Mouse (Mus musculus) cerebellum, adult 2 months (tissue): ENCODE measurements around the gene Ints11. TPM values are rescaled to one million over a fixed set of nuclear protein-coding genes. Genes with fewer than 3 reads are reported as not detected.

ENCODE experiments used
- DNase-seq, 2 experiments: peaks; one replicate each; pipeline ENCODE4 v3.0.0; 2021
- H3K27ac ChIP-seq: fragments of 200-500 bp; 2 replicates; pipeline ENCODE4 v1.5.1; 2012; ENCODE audit warnings: low read length, control low read depth, inconsistent platforms; ENCODE audit not compliant: insufficient read depth
- H3K27me3 ChIP-seq: fragments of 200-500 bp; 2 replicates; pipeline ENCODE4 v1.6.1; 2012; ENCODE audit warnings: inconsistent platforms, mild to moderate bottlenecking, low read length, moderate library complexity; ENCODE audit not compliant: control insufficient read depth, insufficient read depth
- H3K4me1 ChIP-seq: fragments of 200-500 bp; 2 replicates; pipeline ENCODE4 v1.6.1; 2011; ENCODE audit warnings: low read length; ENCODE audit not compliant: control insufficient read depth, insufficient read depth
- H3K4me3 ChIP-seq: fragments of 200-500 bp; replicated peaks from 2 replicates; pipeline ENCODE3; 2011; ENCODE audit warnings: mild to moderate bottlenecking, low read depth, low read length, control low read depth; ENCODE audit not compliant: insufficient read depth
- CTCF ChIP-seq: fragments of 200-500 bp; IDR thresholded peaks from 2 replicates; pipeline ENCODE4 v1.5.1; 2011; ENCODE audit warnings: low read depth, mild to moderate bottlenecking, control low read depth, low read length, moderate library complexity, borderline replicate concordance; ENCODE audit not compliant: insufficient read depth
- POLR2A ChIP-seq: fragments of 200-500 bp; IDR thresholded peaks from 2 replicates; pipeline ENCODE4 v1.6.1; 2011; ENCODE audit warnings: low read length, control low read depth, borderline replicate concordance; ENCODE audit not compliant: insufficient read depth
- WGBS: fragments of 180-500 bp; shearing (Covaris S2); methylation state at CpG from one replicate; pipeline ENCODE4 v1.1.7; 2018; 5-methylcytosine and 5-hydroxymethylcytosine counted together
- polyA plus RNA-seq: library from polyadenylated mRNA; depleted of rRNA; stranded (reverse); fragments of >200 nt; gene quantifications from 2 replicates; pipeline ENCODE4 v1.2.3, GENCODE M21; 2012

Ints11 gene
- polyA plus RNA-seq, 1 experiment = 50.1 TPM

GRCm38 (mm10) chr4:155851368-155851767, 18.0 kb upstream of the Ints11 start:
- Histone ChIP-seq H3K27ac (no peak overlapping the region), H3K27me3 (no peaks in the 10 kb centered on the region), H3K4me3 (no peak overlapping the region), H3K4me1 (peaks cover 32% of the 10 kb centered on the region)
- no peak for TF ChIP-seq POLR2A
- no peak for TF ChIP-seq CTCF
- DNase-seq = no peak
- WGBS = 82% methylated on average over 3 of the region's 3 CpGs

GRCm38 (mm10) chr4:155851951-155852411, 17.4 kb upstream of the Ints11 start:
- peak; percentile 62 to 80 for DNase-seq
- TF ChIP-seq POLR2A = no peak
- TF ChIP-seq CTCF = no peak
- WGBS = 40% methylated on average over 2 of the region's 2 CpGs

GRCm38 (mm10) chr4:155853421-155853820, 15.9 kb upstream of the Ints11 start:
- no peak overlapping the region for H3K27ac ChIP-seq
- H3K4me1 ChIP-seq = peaks cover 30% of the 10 kb centered on the region
- 79% methylated on average over 9 of the region's 9 CpGs for WGBS
- no peak for DNase-seq
- no peak overlapping the region for H3K4me3 ChIP-seq
- no peaks in the 10 kb centered on the region for H3K27me3 ChIP-seq
- TF ChIP-seq POLR2A (no peak), CTCF (no peak)

More at GRCm38 (mm10) chr4:155851951-155852411, 17.4 kb upstream of the Ints11 start:
- H3K27ac ChIP-seq = peak overlapping the region; percentile 33
- H3K4me3 ChIP-seq = no peak overlapping the region
- H3K4me1 ChIP-seq = peaks cover 30% of the 10 kb centered on the region
- no peaks in the 10 kb centered on the region for H3K27me3 ChIP-seq

- TF ChIP-seq CTCF = no peak
- TF ChIP-seq POLR2A = no peak
- H3K27ac ChIP-seq = no peak overlapping the region
- H3K4me3 ChIP-seq = no peak overlapping the region
- DNase-seq = no peak
- WGBS = 95% methylated on average over 12 of the region's 12 CpGs
- peaks cover 23% of the 10 kb centered on the region for H3K4me1 ChIP-seq
- no peaks in the 10 kb centered on the region for H3K27me3 ChIP-seq
Observed at GRCm38 (mm10) chr4:155854991-155855390, 14.4 kb upstream of the Ints11 start.

GRCm38 (mm10) chr4:155856071-155856470, 13.3 kb upstream of the Ints11 start:
- 73% methylated on average over 12 of the region's 12 CpGs for WGBS
- TF ChIP-seq POLR2A (no peak), CTCF (no peak)
- peaks cover 15% of the 10 kb centered on the region for H3K4me1 ChIP-seq

GRCm38 (mm10) chr4:155856881-155857280, 12.5 kb upstream of the Ints11 start:
- TF ChIP-seq CTCF = no peak
- TF ChIP-seq POLR2A = no peak
- peaks cover 8% of the 10 kb centered on the region for H3K4me1 ChIP-seq
- H3K27me3 ChIP-seq = no peaks in the 10 kb centered on the region
- WGBS = 68% methylated on average over 3 of the region's 3 CpGs
- peak in 1 of 2 experiments; percentile 13 for DNase-seq
- H3K4me3 ChIP-seq = no peak overlapping the region
- H3K27ac ChIP-seq = no peak overlapping the region

More at GRCm38 (mm10) chr4:155856071-155856470, 13.3 kb upstream of the Ints11 start:
- Histone ChIP-seq H3K4me3 (no peak overlapping the region), H3K27me3 (no peaks in the 10 kb centered on the region), H3K27ac (no peak overlapping the region)
- DNase-seq = peak; percentile 42 to 63

- Histone ChIP-seq H3K27ac (no peak overlapping the region), H3K4me1 (no peaks in the 10 kb centered on the region), H3K27me3 (no peaks in the 10 kb centered on the region), H3K4me3 (no peak overlapping the region)
- TF ChIP-seq CTCF = no peak
- no peak for TF ChIP-seq POLR2A
- DNase-seq = no peak
- 42% methylated on average over 13 of the region's 13 CpGs for WGBS
Observed at GRCm38 (mm10) chr4:155859318-155859717, 10.0 kb upstream of the Ints11 start.

GRCm38 (mm10) chr4:155861787-155862186, 7.6 kb upstream of the Ints11 start:
- Histone ChIP-seq H3K27ac (no peak overlapping the region), H3K4me1 (no peaks in the 10 kb centered on the region), H3K27me3 (no peaks in the 10 kb centered on the region), H3K4me3 (no peak overlapping the region)
- TF ChIP-seq CTCF (no peak), POLR2A (no peak)
- no peak for DNase-seq
- WGBS = 86% methylated on average over 7 of the region's 7 CpGs

GRCm38 (mm10) chr4:155863001-155863400, 6.3 kb upstream of the Ints11 start, which contains the start of gene Tas1r3:
Gene Tas1r3, minus strand, starts transcription at chr4:155863362.
- Histone ChIP-seq H3K4me1 (no peaks in the 10 kb centered on the region), H3K4me3 (no peak within 1 kb of the TSS), H3K27me3 (no peaks in the 10 kb centered on the region), H3K27ac (no peak within 1 kb of the TSS)
- DNase-seq = peak in 1 of 2 experiments; percentile 26
- WGBS = 79% methylated on average over 5 of the region's 5 CpGs
- TF ChIP-seq POLR2A (no peak), CTCF (no peak)
